Mouse (Mus musculus) hindbrain, postnatal 0 days (tissue): ENCODE measurements around the gene Fgfr2. TPM values are rescaled to one million over a fixed set of nuclear protein-coding genes. Genes with fewer than 3 reads are reported as not detected.

Experiments used
- ATAC-seq: fragments of 200-750 bp; cut with Nextera tagmentation; 2 replicates; pipeline ENCODE4 v1.8.0; 2017; ENCODE audit warnings: mild to moderate bottlenecking, moderate TSS enrichment, moderate library complexity
- DNase-seq: peaks from one replicate; pipeline ENCODE4 v3.0.0-alpha.2; 2015; ENCODE audit warnings: low spot score
- H3K27ac ChIP-seq: fragments of 300-500 bp; sonication (generic); 2 replicates; pipeline ENCODE4 v1.5.1; 2014; ENCODE audit warnings: mild to moderate bottlenecking
- H3K27me3 ChIP-seq: fragments of 300-500 bp; sonication (generic); 2 replicates; pipeline ENCODE4 v1.6.1; 2014; ENCODE audit warnings: low read length, mixed read lengths; ENCODE audit not compliant: insufficient read depth
- H3K36me3 ChIP-seq: fragments of 300-500 bp; sonication (generic); 2 replicates; pipeline ENCODE4 v1.6.1; 2014; ENCODE audit warnings: low read length, mixed read lengths; ENCODE audit not compliant: insufficient read depth
- H3K4me1 ChIP-seq: fragments of 300-500 bp; sonication (generic); 2 replicates; pipeline ENCODE4 v1.6.1; 2014; ENCODE audit warnings: antibody characterized with exemption, low read length, mixed read lengths; ENCODE audit not compliant: insufficient read depth
- H3K4me2 ChIP-seq: fragments of 300-500 bp; sonication (generic); 2 replicates; pipeline ENCODE4 v1.6.1; 2014; ENCODE audit warnings: low read depth, mild to moderate bottlenecking, low read length, moderate library complexity, mixed read lengths
- H3K4me3 ChIP-seq: fragments of 300-500 bp; sonication (generic); 2 replicates; pipeline ENCODE4 v1.5.1; 2014; ENCODE audit warnings: low read length
- H3K9ac ChIP-seq: fragments of 300-500 bp; sonication (generic); replicated peaks from 2 replicates; pipeline ENCODE4 v1.6.1; 2014; ENCODE audit warnings: mild to moderate bottlenecking, low read length, moderate library complexity, mixed read lengths
- H3K9me3 ChIP-seq: fragments of 300-500 bp; sonication (generic); 2 replicates; pipeline ENCODE4 v1.6.1; 2016; ENCODE audit warnings: low read length, mixed read lengths
- CTCF ChIP-seq: IDR thresholded peaks from 2 replicates; pipeline ENCODE4 v1.5.1; 2016; ENCODE audit warnings: antibody characterized with exemption, control low read depth, low read depth
- WGBS: fragments of 180-500 bp; shearing (Covaris S2); extraction: QIAGEN DNeasy Blood & Tissue Kit; methylation state at CpG from one replicate; pipeline ENCODE4 v1.1.7; 2014; 5-methylcytosine and 5-hydroxymethylcytosine counted together
- microRNA-seq, 2 experiments: library from miRNA; unstranded; fragments of <30 nt; microRNA quantifications; one replicate each; pipeline ENCODE4; 2016
- polyA plus RNA-seq: library from polyadenylated mRNA; unstranded; fragments of >200 nt; fragmentation: Nextera tagmentation; extraction: Ambion mirVana; gene quantifications from 2 replicates; pipeline ENCODE4 v1.2.1, GENCODE M21; 2015
- total RNA-seq: library from RNA; depleted of rRNA; stranded (reverse); fragments of >200 nt; gene quantifications from 2 replicates; pipeline ENCODE4 v1.2.3, GENCODE M21; 2014; rRNA removed

Gene Fgfr2
- total and polyA plus RNA-seq, 2 experiments from 2014 or later, result 17.3 to 49.0 TPM

DNA sequence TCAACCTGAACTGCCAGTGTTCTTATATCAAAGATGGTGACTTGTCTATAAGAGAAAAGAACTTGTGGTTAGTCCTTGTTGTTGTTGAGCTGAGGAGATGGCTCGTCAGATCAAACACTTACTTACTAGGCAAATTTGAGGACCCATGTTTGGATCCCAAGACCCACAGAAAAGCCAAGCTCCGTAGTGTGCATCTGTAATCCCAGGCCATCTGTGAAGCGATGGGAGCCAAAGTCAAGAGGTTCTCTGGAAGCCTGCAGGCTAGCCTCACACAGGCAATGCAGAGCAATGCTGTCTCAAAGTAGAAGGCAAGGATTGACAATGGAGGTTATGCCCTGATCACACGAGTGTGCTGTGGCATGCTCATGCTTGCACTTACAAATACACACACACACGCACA is 2992.9 kb downstream of the Fgfr2 start:
- no peak for TF ChIP-seq CTCF
- no peak overlapping the region for H3K9ac ChIP-seq
- H3K4me1 ChIP-seq, result 0 out of 2 replicates have a peak, but pooled peaks cover 6% of the 10 kb centered on the region
- WGBS, result 65% methylated on average over 5 of the region's 5 CpGs
- H3K9me3 ChIP-seq, result no peaks in the 10 kb centered on the region
- no peaks in the 10 kb centered on the region for H3K27me3 ChIP-seq
- no peak overlapping the region for H3K4me3 ChIP-seq
- H3K27ac ChIP-seq, result no peak overlapping the region
- H3K4me2 ChIP-seq, result no peak overlapping the region
- DNase-seq (peak; percentile 30), ATAC-seq (no peak)
- H3K36me3 ChIP-seq, result no peaks in the 10 kb centered on the region

DNA sequence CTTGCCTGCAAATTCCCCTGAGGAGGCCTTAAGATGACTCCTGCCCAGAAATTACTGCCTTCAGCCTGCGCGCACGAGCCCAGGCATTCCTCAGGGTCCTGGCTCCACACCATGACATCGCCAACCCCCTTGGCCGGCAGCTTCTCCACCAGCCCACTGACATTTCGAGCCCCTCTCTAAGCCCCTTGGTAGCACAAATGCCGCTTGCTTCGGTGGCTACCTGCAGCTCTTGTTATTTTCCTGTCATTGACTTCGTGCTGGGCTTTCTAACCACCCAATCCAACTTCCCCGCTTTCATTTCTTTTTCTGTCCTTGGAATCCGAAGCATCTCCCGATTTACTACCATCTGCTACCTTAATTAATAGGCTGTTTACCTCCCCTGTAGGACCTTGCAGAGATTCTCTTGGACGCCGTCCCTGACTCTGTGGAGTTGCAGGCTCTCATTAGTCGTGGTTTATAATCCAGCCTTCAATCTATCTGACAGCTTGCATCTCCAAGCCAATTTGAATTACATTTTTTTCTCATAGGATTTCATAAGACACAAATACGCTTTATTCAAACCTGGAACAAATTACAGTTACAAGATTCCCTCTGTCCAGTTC is 2993.7 kb downstream of the Fgfr2 start:
- H3K27me3 ChIP-seq, result no peaks in the 10 kb centered on the region
- DNase-seq, result peak; percentile 80
- no peak for ATAC-seq
- H3K9me3 ChIP-seq, result no peaks in the 10 kb centered on the region
- 13% methylated on average over 16 of the region's 16 CpGs for WGBS
- no peak overlapping the region for H3K9ac ChIP-seq
- peak overlapping the region; percentile 37 for H3K4me2 ChIP-seq
- 0 out of 2 replicates have a peak, but pooled peaks cover 6% of the 10 kb centered on the region for H3K4me1 ChIP-seq
- no peaks in the 10 kb centered on the region for H3K36me3 ChIP-seq
- no peak overlapping the region for H3K4me3 ChIP-seq
- peak overlapping the region; percentile 41; the same call in 1 of the 2 replicates for H3K27ac ChIP-seq
- TF ChIP-seq CTCF, result no peak

DNA sequence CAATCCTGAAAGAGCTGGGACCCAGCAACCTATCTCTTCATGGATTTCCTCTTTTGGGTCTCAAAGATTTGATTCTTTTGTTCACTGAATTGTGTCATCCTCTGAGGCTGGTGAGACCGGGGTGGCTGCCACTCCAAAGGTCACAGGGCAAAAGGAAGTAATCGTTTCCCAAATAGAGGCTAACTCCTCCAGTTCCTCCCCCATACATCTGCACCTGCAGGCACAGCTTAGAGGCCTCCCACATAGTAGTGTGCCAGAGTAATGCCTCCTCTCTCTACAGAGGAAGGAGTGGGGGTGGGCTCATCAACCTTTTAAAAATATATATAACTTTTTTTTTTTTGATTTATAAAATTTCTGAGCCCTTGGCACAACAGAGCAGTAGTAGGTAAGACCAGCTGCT is 3001.6 kb downstream of the Fgfr2 start:
- Histone ChIP-seq H3K4me1 (no peaks in the 10 kb centered on the region; the same call in none of the 2 replicates), H3K9ac (no peak overlapping the region), H3K27me3 (no peaks in the 10 kb centered on the region), H3K4me2 (no peak overlapping the region), H3K27ac (no peak overlapping the region), H3K4me3 (no peak overlapping the region), H3K36me3 (no peaks in the 10 kb centered on the region), H3K9me3 (no peaks in the 10 kb centered on the region)
- ATAC-seq, result no peak
- 14% methylated on average over 2 of the region's 2 CpGs for WGBS
- DNase-seq, result no peak
- no peak for TF ChIP-seq CTCF

DNA sequence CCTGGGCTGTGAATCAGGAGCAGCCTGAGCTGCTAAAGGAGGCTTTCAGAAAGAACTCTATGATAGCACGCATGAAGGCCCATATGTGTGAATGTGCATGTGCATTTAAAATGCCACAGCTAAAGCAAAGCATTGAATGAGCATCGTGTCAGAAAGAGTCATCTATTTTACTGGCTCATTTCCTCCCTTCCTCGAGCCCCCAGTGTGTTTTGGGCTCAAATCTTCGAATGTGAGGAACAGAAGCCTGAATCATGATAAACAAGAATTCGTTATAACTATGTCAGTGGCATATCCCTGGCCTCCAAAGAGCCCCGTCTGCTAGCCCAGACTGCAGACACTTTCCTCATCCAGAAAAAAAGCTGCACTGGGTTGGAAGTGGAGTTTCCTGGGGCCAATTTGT is 3003.7 kb downstream of the Fgfr2 start:
- no peak for TF ChIP-seq CTCF
- no peaks in the 10 kb centered on the region for H3K27me3 ChIP-seq
- no peaks in the 10 kb centered on the region for H3K36me3 ChIP-seq
- WGBS, result 49% methylated on average over 6 of the region's 6 CpGs
- H3K4me3 ChIP-seq, result no peak overlapping the region
- no peak overlapping the region for H3K9ac ChIP-seq
- H3K4me2 ChIP-seq, result no peak overlapping the region
- ATAC-seq (no peak), DNase-seq (no peak)
- H3K9me3 ChIP-seq, result no peaks in the 10 kb centered on the region
- peak overlapping the region; percentile 7; the same call in 1 of the 2 replicates for H3K27ac ChIP-seq
- no peaks in the 10 kb centered on the region; the same call in none of the 2 replicates for H3K4me1 ChIP-seq

- Histone ChIP-seq H3K4me2 (no peak overlapping the region), H3K27me3 (no peaks in the 10 kb centered on the region), H3K9me3 (no peaks in the 10 kb centered on the region), H3K9ac (no peak overlapping the region), H3K4me3 (no peak overlapping the region), H3K4me1 (no peaks in the 10 kb centered on the region; the same call in none of the 2 replicates), H3K27ac (peak overlapping the region; percentile 7; the same call in 1 of the 2 replicates), H3K36me3 (no peaks in the 10 kb centered on the region)
- TF ChIP-seq CTCF, result no peak
- DNase-seq (no peak), ATAC-seq (no peak)
- whole genome bisulfite sequencing, result 53% methylated on average over 4 of the region's 4 CpGs
Measured at GRCm38 (mm10) chr7:130118726-130119125, 3004.4 kb downstream of the Fgfr2 start.

GRCm38 (mm10) chr7:130117466-130118123 is 3005.6 kb downstream of the Fgfr2 start:
- ATAC-seq, result peak; percentile 47; the same call in 1 of the 2 replicates
- H3K4me1 ChIP-seq, result no peaks in the 10 kb centered on the region; the same call in none of the 2 replicates
- no peak overlapping the region for H3K27ac ChIP-seq
- no peaks in the 10 kb centered on the region for H3K27me3 ChIP-seq
- H3K4me2 ChIP-seq, result no peak overlapping the region
- TF ChIP-seq CTCF, result no peak
- H3K9ac ChIP-seq, result no peak overlapping the region
- H3K9me3 ChIP-seq, result no peaks in the 10 kb centered on the region
- 29% methylated on average over 4 of the region's 4 CpGs for WGBS
- DNase-seq, result peak; percentile 64
- H3K36me3 ChIP-seq, result no peaks in the 10 kb centered on the region
- H3K4me3 ChIP-seq, result no peak overlapping the region

GRCm38 (mm10) chr7:130114436-130114835 is 3008.7 kb downstream of the Fgfr2 start:
- no peak overlapping the region for H3K4me2 ChIP-seq
- no peaks in the 10 kb centered on the region for H3K36me3 ChIP-seq
- no peaks in the 10 kb centered on the region for H3K27me3 ChIP-seq
- H3K27ac ChIP-seq, result no peak overlapping the region
- no peak for TF ChIP-seq CTCF
- DNase-seq, result no peak
- WGBS, result 68% methylated on average over 4 of the region's 4 CpGs
- no peak overlapping the region for H3K9ac ChIP-seq
- no peak overlapping the region for H3K4me3 ChIP-seq
- no peaks in the 10 kb centered on the region for H3K9me3 ChIP-seq
- no peaks in the 10 kb centered on the region; the same call in none of the 2 replicates for H3K4me1 ChIP-seq
- ATAC-seq, result no peak

Small RNA genes lying within 50 kb of the gene (microRNA-seq; reads per million reads assigned to microRNA genes)
- gene Mir7061, result 1.2 to 2.5 reads per million in 2 experiments

Other genes with a start within 250 kb of the Fgfr2 start
- gene Zranb1, start 192.2 kb downstream of the Fgfr2 start, total RNA-seq, result 40.1 and 42.7 TPM in 2 replicates
- 22.7 and 24.0 TPM in 2 replicates for gene Zranb1, start 192.2 kb downstream of the Fgfr2 start, polyA plus RNA-seq
- 89.0 and 105 TPM in 2 replicates for gene Ctbp2, start 1.0 kb upstream of the Fgfr2 start, total RNA-seq
- 39.6 and 40.6 TPM in 2 replicates for gene Ctbp2, start 1.0 kb upstream of the Fgfr2 start, polyA plus RNA-seq